Mouse (Mus musculus): ENCODE results near the gene Zfp2. TPM values are rescaled to one million over a fixed set of nuclear protein-coding genes. Genes with fewer than 3 reads are reported as not detected.

Zfp2 gene
- polyA plus RNA-seq, 1 experiment from 2014 or later, result 3.3 TPM

GRCm38 (mm10) chr11:50849310-50849709 lies 66.7 kb downstream of the Zfp2 start:
- no peak for ATAC-seq
- Histone ChIP-seq H3K9ac (replicated peaks; ENCODE audit: low read depth) (no peak overlapping the region), H3K36me3 (ENCODE audit: insufficient read depth, low read length) (no peaks in the 10 kb centered on the region), H3K4me1 (ENCODE audit: insufficient read depth, low read depth, low read length) (peaks cover 5% of the 10 kb centered on the region), H3K27ac (ENCODE audit: low read length) (no peak overlapping the region), H3K27me3 (replicated peaks; ENCODE audit: insufficient read depth, low read length) (peaks cover 28% of the 10 kb centered on the region), H3K9me3 (ENCODE audit: low read length) (no peaks in the 10 kb centered on the region), H3K4me3 (ENCODE audit: low read depth, low read length) (no peak overlapping the region), H3K4me2 (replicated peaks; ENCODE audit: low read depth, low read length) (no peak overlapping the region)
- 1% methylated on average over 10 of the region's 10 CpGs for WGBS
- no peak for TF ChIP-seq CTCF (IDR thresholded peaks at IDR 0.05)
- TF ChIP-seq EP300 (IDR thresholded peaks at IDR 0.05), result no peak
- DNase-seq (ENCODE audit: low spot score), result no peak

Other genes starting within 250 kb of the Zfp2 start
- gene Zfp354c, start 88.4 kb downstream of the Zfp2 start, polyA plus RNA-seq (2015; fragmentation: Nextera tagmentation; extraction: Ambion mirVana), result 4.2 and 4.7 TPM in 2 replicates
- gene Zfp879, start 74.6 kb downstream of the Zfp2 start, polyA plus RNA-seq (2015; fragmentation: Nextera tagmentation; extraction: Ambion mirVana), result 0.43 and 0.51 TPM in 2 replicates
- 0.10 and 0.17 TPM in 2 replicates for gene Grm6, start 65.5 kb downstream of the Zfp2 start, polyA plus RNA-seq (2015; fragmentation: Nextera tagmentation; extraction: Ambion mirVana)
- gene Zfp454, start 28.5 kb downstream of the Zfp2 start, polyA plus RNA-seq (2015; fragmentation: Nextera tagmentation; extraction: Ambion mirVana), result 1.9 and 2.0 TPM in 2 replicates
- 1.1 TPM in 2 replicates for gene Zfp354b, start 15.5 kb upstream of the Zfp2 start, polyA plus RNA-seq (2015; fragmentation: Nextera tagmentation; extraction: Ambion mirVana)
- not detected in 2 replicates for gene 4933414I15Rik, start 27.6 kb upstream of the Zfp2 start, polyA plus RNA-seq (2015; fragmentation: Nextera tagmentation; extraction: Ambion mirVana)
- not detected in 2 replicates for gene Prop1, start 37.6 kb upstream of the Zfp2 start, polyA plus RNA-seq (2015; fragmentation: Nextera tagmentation; extraction: Ambion mirVana)
- gene Olfr1378, start 50.4 kb upstream of the Zfp2 start, polyA plus RNA-seq (2015; fragmentation: Nextera tagmentation; extraction: Ambion mirVana), result not detected in 2 replicates
- gene Olfr1377, start 65.8 kb upstream of the Zfp2 start, polyA plus RNA-seq (2015; fragmentation: Nextera tagmentation; extraction: Ambion mirVana), result not detected in 2 replicates
- not detected in 2 replicates for gene Olfr51, start 87.4 kb upstream of the Zfp2 start, polyA plus RNA-seq (2015; fragmentation: Nextera tagmentation; extraction: Ambion mirVana)
- not detected in 2 replicates for gene Olfr54, start 98.1 kb upstream of the Zfp2 start, polyA plus RNA-seq (2015; fragmentation: Nextera tagmentation; extraction: Ambion mirVana)
- not detected in 2 replicates for gene Olfr1375, start 131.9 kb upstream of the Zfp2 start, polyA plus RNA-seq (2015; fragmentation: Nextera tagmentation; extraction: Ambion mirVana)
- 5.7 and 5.9 TPM in 2 replicates for gene Zfp354a, start 143.1 kb upstream of the Zfp2 start, polyA plus RNA-seq (2015; fragmentation: Nextera tagmentation; extraction: Ambion mirVana)